Mouse (Mus musculus) stomach, embryonic 16.5 days (tissue): Measurements from ENCODE around the gene Iah1. TPM values are rescaled to one million over a fixed set of nuclear protein-coding genes. Genes with fewer than 3 reads are reported as not detected.

Experiments used
- ATAC-seq: fragments of 200-750 bp; cut with Nextera tagmentation; 2 replicates; pipeline ENCODE4 v1.8.0; 2017; ENCODE audit warnings: moderate number of reproducible peaks, moderate TSS enrichment; ENCODE audit not compliant: insufficient read depth, low FRiP score
- H3K27ac ChIP-seq: fragments of 300-500 bp; sonication (generic); 2 replicates; pipeline ENCODE4 v1.5.1; 2014; ENCODE audit warnings: low read length
- H3K27me3 ChIP-seq: fragments of 300-500 bp; sonication (generic); 2 replicates; pipeline ENCODE4 v1.6.1; 2014; ENCODE audit warnings: low read length, control low read depth, mixed read lengths; ENCODE audit not compliant: control insufficient read depth, insufficient read depth
- H3K36me3 ChIP-seq: fragments of 300-500 bp; sonication (generic); 2 replicates; pipeline ENCODE4 v1.6.1; 2014; ENCODE audit warnings: low read length; ENCODE audit not compliant: control insufficient read depth, insufficient read depth
- H3K4me1 ChIP-seq: fragments of 300-500 bp; sonication (generic); 2 replicates; pipeline ENCODE4 v1.6.1; 2014; ENCODE audit warnings: low read length, control low read depth, mixed read lengths; ENCODE audit not compliant: control insufficient read depth, insufficient read depth
- H3K4me2 ChIP-seq: fragments of 300-500 bp; sonication (generic); 2 replicates; pipeline ENCODE4 v1.6.1; 2014; ENCODE audit warnings: low read depth, low read length, mixed read lengths
- H3K4me3 ChIP-seq: fragments of 300-500 bp; sonication (generic); replicated peaks from 2 replicates; pipeline ENCODE4 v1.5.1; 2014; ENCODE audit warnings: mild to moderate bottlenecking, low read length
- H3K9ac ChIP-seq: fragments of 300-500 bp; sonication (generic); 2 replicates; pipeline ENCODE4 v1.6.1; 2014; ENCODE audit warnings: low read length
- H3K9me3 ChIP-seq: fragments of 300-500 bp; sonication (generic); replicated peaks from 2 replicates; pipeline ENCODE4 v1.6.1; 2016; ENCODE audit warnings: low read length, control low read depth; ENCODE audit not compliant: control insufficient read depth
- WGBS: fragments of 180-500 bp; shearing (Covaris S2); extraction: QIAGEN DNeasy Blood & Tissue Kit; methylation state at CpG from one replicate; pipeline ENCODE4 v1.1.7; 2014; 5-methylcytosine and 5-hydroxymethylcytosine counted together
- polyA plus RNA-seq: library from polyadenylated mRNA; unstranded; fragments of >200 nt; fragmentation: Nextera tagmentation; extraction: Ambion mirVana; gene quantifications from 2 replicates; pipeline ENCODE4 v1.2.1, GENCODE M21; 2015

The Iah1 gene
- polyA plus RNA-seq, 1 experiment from 2014 or later, result 55.7 TPM

GRCm38 (mm10) chr12:21286712-21287650 is 29.2 kb upstream of the Iah1 start:
- H3K9ac ChIP-seq, result peak overlapping the region; percentile 97
- H3K27ac ChIP-seq, result peak overlapping the region; percentile 95
- ATAC-seq, result no peak; the same call in 1 of the 2 replicates
- 26% methylated on average over 18 of the region's 18 CpGs for WGBS
- peaks cover 7% of the 10 kb centered on the region; the same call in 1 of the 2 replicates for H3K36me3 ChIP-seq
- H3K4me1 ChIP-seq, result peaks cover 16% of the 10 kb centered on the region
- H3K27me3 ChIP-seq, result no peaks in the 10 kb centered on the region
- peak overlapping the region; percentile 97 for H3K4me3 ChIP-seq
- no peaks in the 10 kb centered on the region for H3K9me3 ChIP-seq
- H3K4me2 ChIP-seq, result peak overlapping the region; percentile 76

GRCm38 (mm10) chr12:21288716-21289395 is 27.3 kb upstream of the Iah1 start:
- Histone ChIP-seq H3K9me3 (no peaks in the 10 kb centered on the region), H3K27me3 (no peaks in the 10 kb centered on the region), H3K36me3 (peaks cover 10% of the 10 kb centered on the region; the same call in 1 of the 2 replicates), H3K4me2 (no peak overlapping the region), H3K4me1 (peaks cover 16% of the 10 kb centered on the region), H3K4me3 (no peak overlapping the region), H3K27ac (no peak overlapping the region), H3K9ac (no peak overlapping the region)
- WGBS, result 95% methylated on average over 3 of the region's 3 CpGs
- ATAC-seq, result no peak

- Histone ChIP-seq H3K9me3 (no peaks in the 10 kb centered on the region), H3K36me3 (peaks cover 18% of the 10 kb centered on the region), H3K4me3 (no peak overlapping the region), H3K4me2 (0 out of 2 replicates have a peak overlapping the region, but pooled peaks have one; percentile 7), H3K4me1 (peaks cover 16% of the 10 kb centered on the region), H3K27ac (0 out of 2 replicates have a peak overlapping the region, but pooled peaks have one; percentile 26), H3K9ac (no peak overlapping the region), H3K27me3 (no peaks in the 10 kb centered on the region)
- WGBS, result 60% methylated on average over 6 of the region's 6 CpGs
- no peak for ATAC-seq
Measured at GRCm38 (mm10) chr12:21289651-21290050, 26.5 kb upstream of the Iah1 start.

- H3K36me3 ChIP-seq, result peaks cover 31% of the 10 kb centered on the region
- H3K4me3 ChIP-seq, result no peak overlapping the region
Measured at GRCm38 (mm10) chr12:21298856-21299255, 17.3 kb upstream of the Iah1 start.

GRCm38 (mm10) chr12:21301324-21301723 is 14.9 kb upstream of the Iah1 start:
- 81% methylated on average over 7 of the region's 7 CpGs for WGBS
- no peaks in the 10 kb centered on the region for H3K9me3 ChIP-seq
- H3K4me2 ChIP-seq, result no peak overlapping the region
- no peaks in the 10 kb centered on the region for H3K27me3 ChIP-seq
- no peaks in the 10 kb centered on the region for H3K4me1 ChIP-seq
- no peak overlapping the region for H3K4me3 ChIP-seq
- no peak overlapping the region for H3K27ac ChIP-seq
- no peak overlapping the region for H3K9ac ChIP-seq
- no peak for ATAC-seq
- peaks cover 26% of the 10 kb centered on the region for H3K36me3 ChIP-seq

More at GRCm38 (mm10) chr12:21298856-21299255, 17.3 kb upstream of the Iah1 start:
- Histone ChIP-seq H3K9me3 (no peaks in the 10 kb centered on the region), H3K9ac (no peak overlapping the region), H3K4me2 (no peak overlapping the region), H3K4me1 (no peaks in the 10 kb centered on the region), H3K27me3 (no peaks in the 10 kb centered on the region), H3K27ac (no peak overlapping the region)
- WGBS, result 97% methylated on average over 11 of the region's 11 CpGs
- ATAC-seq, result no peak

- WGBS, result 31% methylated on average over 8 of the region's 8 CpGs
- peak; percentile 48; the same call in 1 of the 2 replicates for ATAC-seq
- Histone ChIP-seq H3K4me3 (no peak overlapping the region), H3K4me1 (no peaks in the 10 kb centered on the region), H3K36me3 (peaks cover 30% of the 10 kb centered on the region), H3K9me3 (no peaks in the 10 kb centered on the region), H3K4me2 (no peak overlapping the region), H3K27ac (peak overlapping the region; percentile 26; the same call in 1 of the 2 replicates), H3K27me3 (no peaks in the 10 kb centered on the region), H3K9ac (no peak overlapping the region)
Measured at GRCm38 (mm10) chr12:21301932-21302331, 14.3 kb upstream of the Iah1 start.

- ATAC-seq, result peak; percentile 77; the same call in 1 of the 2 replicates
- Histone ChIP-seq H3K9me3 (no peaks in the 10 kb centered on the region), H3K27me3 (no peaks in the 10 kb centered on the region), H3K9ac (no peak overlapping the region), H3K4me1 (no peaks in the 10 kb centered on the region), H3K4me2 (no peak overlapping the region), H3K27ac (peak overlapping the region; percentile 26; the same call in 1 of the 2 replicates), H3K36me3 (peaks cover 34% of the 10 kb centered on the region), H3K4me3 (no peak overlapping the region)
- 48% methylated on average over 5 of the region's 5 CpGs for WGBS
Measured at GRCm38 (mm10) chr12:21302361-21302783, 13.8 kb upstream of the Iah1 start.

- 92% methylated on average over 4 of the region's 4 CpGs for WGBS
- H3K36me3 ChIP-seq, result peaks cover 45% of the 10 kb centered on the region
Measured at GRCm38 (mm10) chr12:21305741-21306140, 10.4 kb upstream of the Iah1 start.

GRCm38 (mm10) chr12:21306721-21307120 is 9.5 kb upstream of the Iah1 start:
- H3K9ac ChIP-seq, result no peak overlapping the region
- ATAC-seq, result no peak
- H3K9me3 ChIP-seq, result no peaks in the 10 kb centered on the region
- peaks cover 46% of the 10 kb centered on the region for H3K36me3 ChIP-seq
- no peaks in the 10 kb centered on the region for H3K27me3 ChIP-seq
- no peak overlapping the region for H3K27ac ChIP-seq
- WGBS, result 84% methylated on average over 4 of the region's 4 CpGs
- H3K4me1 ChIP-seq, result no peaks in the 10 kb centered on the region
- H3K4me2 ChIP-seq, result no peak overlapping the region
- no peak overlapping the region for H3K4me3 ChIP-seq

More at GRCm38 (mm10) chr12:21305741-21306140, 10.4 kb upstream of the Iah1 start:
- ATAC-seq, result no peak
- H3K9ac ChIP-seq, result no peak overlapping the region
- no peak overlapping the region for H3K4me3 ChIP-seq
- no peak overlapping the region for H3K27ac ChIP-seq
- no peaks in the 10 kb centered on the region for H3K4me1 ChIP-seq
- no peaks in the 10 kb centered on the region for H3K27me3 ChIP-seq
- H3K9me3 ChIP-seq, result no peaks in the 10 kb centered on the region
- no peak overlapping the region for H3K4me2 ChIP-seq
